Mouse (Mus musculus): ENCODE results near the gene Ppox. TPM values are rescaled to one million over a fixed set of nuclear protein-coding genes. Genes with fewer than 3 reads are reported as not detected.

Ppox gene
- polyA plus RNA-seq, 1 experiment from 2014 or later, result 56.0 TPM

GRCm38 (mm10) chr1:171258921-171259320 lies 22.1 kb downstream of the Ppox start:
- Histone ChIP-seq H3K9me3 (no peaks in the 10 kb centered on the region), H3K27ac (no peak overlapping the region), H3K36me3 (peaks cover 7% of the 10 kb centered on the region), H3K4me2 (replicated peaks) (no peak overlapping the region), H3K9ac (replicated peaks) (no peak overlapping the region), H3K27me3 (no peaks in the 10 kb centered on the region), H3K4me1 (replicated peaks) (peaks cover 12% of the 10 kb centered on the region), H3K4me3 (replicated peaks) (no peak overlapping the region)
- WGBS, result 83% methylated on average over 17 of the region's 17 CpGs
- no peak for ATAC-seq

- peaks cover 7% of the 10 kb centered on the region for H3K36me3 ChIP-seq
- H3K27ac ChIP-seq, result no peak overlapping the region
- 91% methylated on average over 9 of the region's 9 CpGs for WGBS
- H3K9me3 ChIP-seq, result no peaks in the 10 kb centered on the region
- H3K4me3 ChIP-seq (replicated peaks), result no peak overlapping the region
- H3K4me1 ChIP-seq (replicated peaks), result peaks cover 8% of the 10 kb centered on the region
- no peak overlapping the region for H3K4me2 ChIP-seq (replicated peaks)
- no peak for ATAC-seq
- H3K9ac ChIP-seq (replicated peaks), result no peak overlapping the region
- H3K27me3 ChIP-seq, result no peaks in the 10 kb centered on the region
Measured at GRCm38 (mm10) chr1:171257781-171258180, 23.2 kb downstream of the Ppox start.

DNA sequence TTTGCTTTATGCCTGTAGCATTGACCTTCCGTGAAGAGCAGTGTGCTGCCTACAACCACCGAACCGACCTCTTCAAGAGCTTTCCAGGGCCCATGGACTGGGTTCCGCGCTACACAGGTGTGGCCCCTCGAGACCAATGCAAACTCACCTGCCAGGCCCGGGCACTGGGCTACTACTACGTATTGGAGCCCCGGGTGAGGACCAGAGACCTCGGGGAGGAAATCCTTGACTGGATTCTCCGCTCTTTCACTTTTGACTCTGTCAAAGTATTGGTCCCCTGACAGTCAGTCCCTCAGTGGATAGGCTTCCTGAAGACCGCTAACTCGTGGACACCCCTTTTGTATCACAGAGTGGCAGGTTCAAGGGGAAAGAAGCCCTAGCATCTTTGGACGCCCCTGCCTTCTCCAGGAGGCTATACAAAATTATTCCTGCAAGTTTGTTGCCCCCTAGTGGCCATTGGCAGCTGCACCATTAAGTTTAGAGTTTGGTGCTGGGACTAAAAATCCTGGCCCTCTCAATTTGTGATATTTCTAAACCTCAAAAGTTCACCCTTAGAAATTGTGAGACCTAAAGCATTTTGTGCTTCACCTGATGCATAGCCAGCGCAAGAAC lies 23.9 kb downstream of the Ppox start:
- ATAC-seq, result no peak
- H3K4me3 ChIP-seq (replicated peaks), result no peak overlapping the region
- peaks cover 7% of the 10 kb centered on the region for H3K4me1 ChIP-seq (replicated peaks)
- H3K9me3 ChIP-seq, result no peaks in the 10 kb centered on the region
- H3K27ac ChIP-seq, result no peak overlapping the region
- no peaks in the 10 kb centered on the region for H3K27me3 ChIP-seq
- 68% methylated on average over 15 of the region's 15 CpGs for WGBS
- no peak overlapping the region for H3K4me2 ChIP-seq (replicated peaks)
- H3K36me3 ChIP-seq, result peaks cover 7% of the 10 kb centered on the region
- H3K9ac ChIP-seq (replicated peaks), result no peak overlapping the region

DNA sequence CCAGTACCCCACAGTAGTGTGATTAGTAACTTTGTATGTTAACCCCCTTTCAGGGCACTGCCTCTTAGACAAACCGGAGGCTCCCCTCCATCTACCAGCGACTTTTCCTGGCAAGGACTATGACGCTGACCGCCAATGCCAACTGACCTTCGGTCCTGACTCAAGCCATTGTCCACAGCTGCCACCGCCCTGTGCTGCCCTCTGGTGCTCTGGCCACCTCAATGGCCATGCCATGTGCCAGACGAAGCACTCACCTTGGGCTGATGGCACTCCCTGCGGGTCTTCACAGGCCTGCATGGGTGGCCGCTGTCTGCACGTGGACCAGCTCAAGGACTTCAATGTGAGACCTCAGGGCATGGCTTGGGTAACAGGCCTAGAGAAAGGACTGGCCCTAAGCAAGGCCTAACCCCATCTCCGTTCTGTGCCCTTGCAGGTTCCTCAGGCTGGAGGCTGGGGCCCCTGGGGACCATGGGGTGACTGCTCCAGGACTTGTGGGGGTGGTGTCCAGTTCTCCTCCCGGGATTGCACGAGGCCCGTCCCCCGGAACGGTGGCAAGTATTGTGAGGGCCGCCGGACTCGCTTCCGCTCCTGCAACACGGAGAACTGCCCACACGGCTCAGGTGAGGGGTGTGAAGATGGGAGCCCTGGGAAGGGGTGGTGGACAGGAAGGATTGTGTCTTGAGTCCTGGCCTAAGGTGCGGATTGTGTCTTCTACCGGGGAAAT lies 24.7 kb downstream of the Ppox start:
- H3K27ac ChIP-seq, result no peak overlapping the region
- 91% methylated on average over 24 of the region's 24 CpGs for WGBS
- no peak overlapping the region for H3K9ac ChIP-seq (replicated peaks)
- H3K36me3 ChIP-seq, result peaks cover 7% of the 10 kb centered on the region
- H3K9me3 ChIP-seq, result no peaks in the 10 kb centered on the region
- peaks cover 14% of the 10 kb centered on the region for H3K4me1 ChIP-seq (replicated peaks)
- no peak overlapping the region for H3K4me3 ChIP-seq (replicated peaks)
- H3K4me2 ChIP-seq (replicated peaks), result no peak overlapping the region
- ATAC-seq, result no peak
- no peaks in the 10 kb centered on the region for H3K27me3 ChIP-seq

- peak overlapping the region; percentile 45 for H3K27ac ChIP-seq
- H3K9ac ChIP-seq (replicated peaks), result peak overlapping the region; percentile 53; the same call in 1 of the 2 replicates
- H3K36me3 ChIP-seq, result no peaks in the 10 kb centered on the region
- H3K4me3 ChIP-seq (replicated peaks), result no peak overlapping the region; the same call in 1 of the 2 replicates
- ATAC-seq, result no peak
- H3K4me2 ChIP-seq (replicated peaks), result peak overlapping the region; percentile 56
- peaks cover 44% of the 10 kb centered on the region for H3K4me1 ChIP-seq (replicated peaks)
- H3K27me3 ChIP-seq, result no peaks in the 10 kb centered on the region
- WGBS, result 49% methylated on average over 17 of the region's 17 CpGs
- no peaks in the 10 kb centered on the region for H3K9me3 ChIP-seq
Measured at GRCm38 (mm10) chr1:171252415-171252814, 28.6 kb downstream of the Ppox start.

DNA sequence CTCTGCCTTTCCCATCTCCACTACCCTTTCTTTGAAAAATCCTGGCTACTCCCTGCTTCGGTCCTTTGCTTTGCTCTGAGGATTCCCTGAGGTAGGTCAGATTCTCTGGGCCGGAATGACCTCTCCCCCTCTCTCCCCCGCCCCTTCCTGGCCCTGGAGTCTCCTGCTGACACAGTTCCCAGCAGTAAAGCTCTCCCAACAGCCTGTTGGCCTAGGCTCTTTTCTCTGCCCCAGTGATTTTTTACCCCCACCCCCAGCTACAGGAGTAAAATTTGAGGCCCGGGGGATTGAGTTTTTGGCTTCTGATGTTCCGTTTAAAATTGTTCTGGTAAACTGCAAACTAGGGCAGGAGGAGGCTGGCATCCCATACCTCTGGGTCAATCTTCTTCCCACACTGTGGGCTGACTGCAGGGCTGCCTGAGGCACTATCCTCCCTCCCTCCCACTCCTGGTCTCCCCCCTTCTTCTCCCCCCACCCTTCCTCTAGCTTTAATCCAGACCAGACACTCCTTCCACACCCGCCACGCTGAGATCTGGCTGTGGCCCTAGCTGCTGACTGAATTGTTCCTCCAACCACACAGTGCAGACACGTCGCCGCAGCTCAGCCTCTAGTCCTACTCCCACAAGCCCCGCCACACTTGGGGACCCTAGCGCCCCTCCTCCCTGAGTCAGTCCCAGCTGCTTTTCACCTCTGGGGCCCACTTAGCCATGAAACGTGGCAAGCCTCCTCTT lies 29.2 kb downstream of the Ppox start:
- WGBS, result 3% methylated on average over 13 of the region's 13 CpGs
- no peaks in the 10 kb centered on the region for H3K27me3 ChIP-seq
- H3K9ac ChIP-seq (replicated peaks), result peak overlapping the region; percentile 53
- H3K4me2 ChIP-seq (replicated peaks), result peak overlapping the region; percentile 56
- peaks cover 46% of the 10 kb centered on the region for H3K4me1 ChIP-seq (replicated peaks)
- ATAC-seq, result no peak
- H3K27ac ChIP-seq, result peak overlapping the region; percentile 45
- peak overlapping the region; percentile 23 for H3K4me3 ChIP-seq (replicated peaks)
- H3K36me3 ChIP-seq, result no peaks in the 10 kb centered on the region
- no peaks in the 10 kb centered on the region for H3K9me3 ChIP-seq

GRCm38 (mm10) chr1:171250680-171251593 lies 30.0 kb downstream of the Ppox start, which contains the start of gene Ndufs2:
Ndufs2 (minus strand) TSS chr1:171251388.
- no peak for ATAC-seq
- Histone ChIP-seq H3K9me3 (no peaks in the 10 kb centered on the region), H3K9ac (replicated peaks) (peak within 1 kb of the TSS; percentile 53), H3K27me3 (no peaks in the 10 kb centered on the region), H3K4me1 (replicated peaks) (peaks cover 51% of the 10 kb centered on the region), H3K36me3 (no peaks in the 10 kb centered on the region), H3K27ac (peak within 1 kb of the TSS; percentile 49), H3K4me3 (replicated peaks) (peak within 1 kb of the TSS; percentile 23), H3K4me2 (replicated peaks) (peak within 1 kb of the TSS; percentile 56)
- 13% methylated on average over 26 of the region's 26 CpGs for WGBS

DNA sequence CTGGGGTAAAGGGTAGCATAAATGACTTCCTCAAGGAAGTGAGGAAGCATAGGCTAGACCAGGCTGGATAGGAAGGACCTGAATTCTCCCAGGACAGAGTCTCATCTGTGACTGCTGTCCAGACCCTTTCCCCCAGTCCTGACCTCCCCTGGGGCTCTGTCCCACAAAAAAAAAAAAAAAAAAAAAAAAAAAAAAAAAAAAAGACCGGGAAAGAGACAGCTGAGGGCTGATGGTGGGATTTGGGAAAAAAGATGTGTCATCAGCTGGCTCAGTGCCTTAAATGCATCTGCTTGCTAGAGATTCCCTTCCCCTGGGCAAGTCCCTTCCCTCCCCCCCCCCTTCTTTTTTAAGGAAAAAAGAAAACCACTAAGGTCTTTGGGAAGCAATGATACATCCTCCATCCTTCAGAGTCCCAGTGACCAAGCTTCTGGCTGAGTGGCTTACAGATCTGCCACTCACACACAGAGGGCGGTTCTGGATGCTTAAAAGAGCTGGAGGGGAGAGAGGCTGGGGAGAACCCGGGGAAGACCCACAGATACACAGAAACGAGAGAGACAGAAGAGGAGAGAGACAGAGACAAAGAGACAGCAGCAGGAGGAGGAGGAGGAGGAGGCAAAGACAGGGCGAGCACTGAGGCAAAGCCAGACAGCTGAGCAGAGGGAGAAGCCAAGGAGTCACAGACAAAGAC lies 30.9 kb downstream of the Ppox start, which contains the start of gene Adamts4:
Gene Adamts4 (plus strand): TSS at position 509 of the 688 bp plus-strand sequence.
- H3K27me3 ChIP-seq, result no peaks in the 10 kb centered on the region
- 7% methylated on average over 4 of the region's 5 CpGs for WGBS
- peak within 1 kb of the TSS; percentile 49 for H3K27ac ChIP-seq
- peak within 1 kb of the TSS; percentile 23 for H3K4me3 ChIP-seq (replicated peaks)
- H3K9me3 ChIP-seq, result no peaks in the 10 kb centered on the region
- H3K36me3 ChIP-seq, result peaks cover 2% of the 10 kb centered on the region; the same call in 1 of the 2 replicates
- H3K4me2 ChIP-seq (replicated peaks), result peak within 1 kb of the TSS; percentile 56
- ATAC-seq, result no peak
- H3K9ac ChIP-seq (replicated peaks), result peak within 1 kb of the TSS; percentile 53
- H3K4me1 ChIP-seq (replicated peaks), result peaks cover 57% of the 10 kb centered on the region

DNA sequence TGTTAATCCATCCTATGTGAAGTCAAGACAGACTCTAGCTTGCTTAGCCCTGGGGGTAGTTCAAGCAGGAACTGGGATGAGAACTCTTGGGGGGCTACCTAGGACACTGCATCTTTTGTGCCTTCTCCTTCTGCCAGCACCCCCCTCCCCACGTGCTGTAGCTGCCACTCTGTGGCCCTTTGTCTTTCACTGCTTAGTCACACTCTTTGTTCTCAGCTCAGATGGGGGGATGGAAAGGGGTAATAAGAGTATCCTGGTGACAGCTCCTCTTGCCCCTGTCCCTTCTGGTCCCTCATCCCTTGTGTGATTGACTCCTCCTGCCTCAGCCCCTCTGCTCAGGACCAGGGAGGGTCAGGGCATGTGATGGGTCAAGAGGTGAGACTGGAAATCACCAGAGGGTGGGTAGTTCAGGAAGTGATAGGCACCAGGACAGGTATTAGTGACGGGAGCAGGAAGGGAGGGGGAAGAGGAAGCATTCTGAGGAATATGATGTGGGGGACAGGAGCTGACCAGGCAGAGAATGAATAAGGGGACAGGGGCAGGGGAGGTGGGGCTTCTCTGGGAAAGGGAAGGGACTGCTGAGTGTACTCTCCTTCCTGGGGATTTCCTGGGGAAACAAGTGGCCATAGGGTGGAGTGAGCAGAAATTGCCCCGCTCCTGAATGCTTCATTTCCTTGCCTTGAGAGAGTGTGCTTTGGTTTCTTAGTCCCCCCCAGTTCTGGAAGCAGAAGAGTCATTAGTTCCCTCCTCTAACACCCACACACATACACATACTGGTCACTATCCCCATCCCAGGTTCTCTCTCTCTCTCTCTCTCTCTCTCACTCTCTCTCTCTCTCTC lies 32.4 kb downstream of the Ppox start:
- WGBS, result 39% methylated on average over 3 of the region's 3 CpGs
- Histone ChIP-seq H3K4me1 (replicated peaks) (peaks cover 57% of the 10 kb centered on the region), H3K9ac (replicated peaks) (no peak overlapping the region)

DNA sequence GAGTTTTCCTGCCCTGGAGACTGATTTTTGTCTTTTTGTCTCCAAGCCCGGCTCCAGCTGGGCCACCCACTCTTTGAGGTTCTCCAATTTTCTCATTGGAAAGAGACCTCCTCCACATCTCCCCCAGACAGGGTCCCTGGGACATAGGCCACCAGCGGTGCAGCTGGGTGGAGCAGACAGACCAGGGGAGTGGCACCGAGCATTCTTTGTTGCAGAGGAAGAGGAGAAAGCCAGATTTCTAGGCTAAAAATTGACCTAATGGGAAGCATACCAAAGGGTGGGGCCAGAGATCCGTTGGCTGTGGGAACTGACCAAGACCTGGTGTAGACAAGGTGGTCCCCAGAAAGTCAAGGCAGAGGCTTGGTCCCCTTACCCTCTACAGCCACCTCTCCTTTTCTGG lies 33.1 kb downstream of the Ppox start:
- Histone ChIP-seq H3K36me3 (peaks cover 17% of the 10 kb centered on the region), H3K9me3 (no peaks in the 10 kb centered on the region), H3K27me3 (no peaks in the 10 kb centered on the region), H3K4me1 (replicated peaks) (peaks cover 57% of the 10 kb centered on the region), H3K27ac (peak overlapping the region; percentile 72; the same call in 1 of the 2 replicates), H3K4me3 (replicated peaks) (peak overlapping the region; percentile 68), H3K9ac (replicated peaks) (peak overlapping the region; percentile 56), H3K4me2 (replicated peaks) (peak overlapping the region; percentile 80)
- WGBS, result 26% methylated on average over 4 of the region's 4 CpGs
- ATAC-seq, result no peak

More for the DNA sequence above, 32.4 kb downstream of the Ppox start:
- Histone ChIP-seq H3K36me3 (peaks cover 11% of the 10 kb centered on the region), H3K4me2 (replicated peaks) (peak overlapping the region; percentile 80; the same call in 1 of the 2 replicates), H3K4me3 (replicated peaks) (no peak overlapping the region), H3K9me3 (no peaks in the 10 kb centered on the region), H3K27me3 (no peaks in the 10 kb centered on the region), H3K27ac (0 out of 2 replicates have a peak overlapping the region, but pooled peaks have one; percentile 72)
- no peak for ATAC-seq
